Mouse (Mus musculus): ENCODE results near the gene Mfap3l. TPM values are rescaled to one million over a fixed set of nuclear protein-coding genes. Genes with fewer than 3 reads are reported as not detected.

The Mfap3l gene
- polyA plus RNA-seq (2017; shearing (Covaris generic)), result 0.06 TPM

DNA sequence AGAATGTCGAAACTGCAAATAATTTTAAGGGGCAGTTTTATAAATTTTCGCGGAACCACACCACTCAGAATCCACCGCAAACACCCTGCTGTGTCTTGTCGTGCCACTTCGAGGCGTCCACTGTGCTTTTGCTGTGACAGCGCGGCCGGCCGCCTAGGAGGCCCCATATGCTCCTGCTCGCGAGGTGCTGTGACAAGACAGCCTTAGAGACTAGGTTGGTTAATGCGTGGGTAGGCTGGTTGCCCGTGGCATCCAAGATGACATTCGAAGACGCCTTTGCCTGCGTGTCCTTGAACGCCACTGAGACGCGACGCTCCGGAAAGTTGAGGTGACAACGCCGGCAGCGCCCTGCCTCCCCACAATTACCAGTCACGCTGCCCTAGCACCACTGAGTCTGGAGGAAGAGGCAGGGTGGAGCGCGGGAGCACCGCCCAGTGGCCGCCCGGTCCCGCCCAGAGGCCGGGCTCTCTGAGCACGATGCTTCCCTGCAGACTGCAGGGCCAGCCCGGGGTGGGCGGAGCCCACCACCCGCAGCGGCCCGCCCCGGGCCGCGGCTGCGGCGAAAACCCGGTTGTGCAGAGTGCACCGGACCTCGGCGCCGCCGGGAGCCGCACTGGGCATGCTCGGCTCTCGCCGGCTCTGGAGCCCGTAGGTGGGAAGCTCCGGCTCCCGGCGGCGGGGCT, at the start of gene Mfap3l:
Mfap3l (plus strand) TSS at position 578 of the 683 bp plus-strand sequence.

Other genes with a start within 250 kb of the Mfap3l start
- gene Gm10283, start 129.6 kb upstream of the Mfap3l start, polyA plus RNA-seq (2017; shearing (Covaris generic)), result not detected
- not detected for gene Aadat, start 126.9 kb upstream of the Mfap3l start, polyA plus RNA-seq (2017; shearing (Covaris generic))